Mouse (Mus musculus) kidney, postnatal 14 days (tissue): ENCODE measurements around the gene Tmem117.

ENCODE experiments used
- DNase-seq: peaks from one replicate; pipeline ENCODE4 v3.0.0; 2022; ENCODE audit warnings: mixed read lengths

The Tmem117 gene

GRCm38 (mm10) chr15:94771691-94772090 is 142.7 kb downstream of the Tmem117 start:
- DNase-seq: no peak

DNA sequence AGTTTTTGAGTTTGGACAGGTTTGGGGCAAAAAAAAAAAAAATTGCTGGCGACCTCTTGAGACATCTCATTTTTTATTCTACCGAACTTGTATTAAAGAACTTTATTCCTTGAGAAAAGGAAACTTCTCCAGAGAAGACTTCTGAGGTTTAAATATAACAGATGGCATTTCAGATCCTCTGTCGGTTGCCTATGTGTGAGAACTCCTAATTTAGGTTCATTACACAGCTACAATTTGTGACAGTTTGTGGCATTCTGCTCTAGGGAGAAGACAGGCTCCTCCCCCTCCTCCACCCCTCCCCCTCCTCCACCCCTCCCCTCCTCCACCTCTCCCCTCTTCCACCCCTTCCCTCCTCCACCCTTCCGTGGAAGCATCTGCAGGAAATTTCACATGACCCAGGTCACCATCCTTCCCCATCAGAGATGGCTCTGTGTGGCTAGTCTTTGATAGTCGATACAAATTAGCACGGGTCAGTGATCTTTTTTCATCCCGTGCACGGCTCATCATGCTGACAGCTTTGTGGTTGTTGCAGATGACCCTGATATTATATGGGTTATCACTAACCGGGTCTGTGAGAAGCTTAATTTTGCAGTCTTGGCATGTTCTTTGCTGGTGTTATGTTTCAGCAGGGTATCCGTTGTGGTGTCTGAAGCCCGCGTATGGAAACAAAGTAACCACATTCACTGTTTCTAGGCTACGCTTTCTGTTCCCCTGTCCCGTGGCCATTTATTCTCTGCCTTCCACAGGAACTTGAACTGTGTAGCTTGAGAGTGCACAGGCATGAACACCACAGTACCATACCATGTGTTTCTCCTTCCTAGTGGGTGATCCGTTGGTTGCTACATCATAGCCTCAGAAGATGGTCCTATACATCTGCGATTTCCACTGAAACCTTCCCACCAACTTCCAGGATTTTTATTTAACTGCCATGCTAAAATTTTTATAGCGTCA is 147.4 kb downstream of the Tmem117 start:
- peak; percentile 21 for DNase-seq

- DNase-seq: no peak
These were observed 152.5 kb downstream of the Tmem117 start for GRCm38 (mm10) chr15:94781556-94781955.

DNA sequence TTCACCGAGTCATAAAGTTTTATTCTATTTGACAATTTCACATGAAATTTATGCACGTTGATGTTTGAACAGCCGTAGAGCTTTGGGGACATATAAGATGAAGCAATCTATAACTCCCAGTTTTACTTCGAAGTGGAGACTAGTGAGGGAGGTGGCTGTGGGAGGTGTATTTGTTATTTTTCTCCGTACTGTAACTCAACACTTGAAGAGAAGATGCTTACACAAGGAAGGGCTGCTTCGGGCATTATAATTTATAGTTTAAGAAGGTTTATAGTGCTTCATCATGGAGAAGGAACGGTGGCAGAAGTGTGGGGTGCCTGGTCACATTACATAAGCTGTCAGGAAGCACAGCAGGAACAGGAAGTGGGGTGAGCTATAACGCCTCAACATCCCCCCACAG is 164.4 kb downstream of the Tmem117 start:
- DNase-seq: no peak

DNA sequence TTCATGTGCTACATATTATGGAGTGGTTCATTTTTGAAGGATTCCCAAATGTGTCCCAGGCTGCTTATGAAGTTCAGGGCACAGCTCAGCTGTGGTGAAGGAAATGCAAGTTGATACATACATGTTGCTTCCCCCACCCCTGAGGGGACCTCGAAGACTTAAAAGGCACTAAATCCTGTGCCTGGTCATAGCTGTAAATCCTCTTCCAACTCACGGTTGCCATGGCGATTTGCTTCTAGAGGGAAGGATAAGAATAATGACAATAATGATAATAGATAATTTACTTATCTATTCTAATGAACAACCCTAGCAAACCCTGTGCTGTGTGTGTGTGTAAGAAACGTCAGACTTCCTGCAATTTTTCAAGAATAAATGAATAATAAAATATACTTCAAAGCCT is 166.5 kb downstream of the Tmem117 start:
- DNase-seq: no peak

GRCm38 (mm10) chr15:94798236-94798635 is 169.2 kb downstream of the Tmem117 start:
- no peak for DNase-seq

GRCm38 (mm10) chr15:94801462-94801861 is 172.4 kb downstream of the Tmem117 start:
- DNase-seq: no peak

GRCm38 (mm10) chr15:94802820-94803219 is 173.8 kb downstream of the Tmem117 start:
- no peak for DNase-seq

GRCm38 (mm10) chr15:94803624-94804342 is 174.8 kb downstream of the Tmem117 start:
- DNase-seq: no peak

DNA sequence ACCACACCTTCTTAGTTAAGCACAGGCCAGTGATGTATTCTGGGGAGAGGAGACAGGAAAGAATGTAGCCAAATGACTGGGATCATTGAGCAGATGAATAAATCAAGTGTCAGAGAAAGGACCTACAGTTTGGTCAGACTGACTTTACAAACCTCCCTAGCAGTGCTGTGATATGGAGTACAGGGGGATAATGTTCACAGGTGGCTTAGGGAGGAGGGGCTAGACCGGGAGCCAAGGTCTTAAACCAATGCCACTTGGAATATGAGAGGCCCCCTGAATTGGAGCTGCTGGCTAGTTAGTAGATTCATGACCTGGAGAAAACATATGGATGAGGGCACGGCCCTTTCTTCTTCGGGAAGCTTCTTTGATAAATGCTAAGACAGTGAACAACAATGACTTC is 177.0 kb downstream of the Tmem117 start:
- DNase-seq: no peak

- DNase-seq: no peak
These were observed 182.5 kb downstream of the Tmem117 start for GRCm38 (mm10) chr15:94811550-94811949.

- peak; percentile 9 for DNase-seq
These were observed 185.4 kb downstream of the Tmem117 start for GRCm38 (mm10) chr15:94814213-94815100.

DNA sequence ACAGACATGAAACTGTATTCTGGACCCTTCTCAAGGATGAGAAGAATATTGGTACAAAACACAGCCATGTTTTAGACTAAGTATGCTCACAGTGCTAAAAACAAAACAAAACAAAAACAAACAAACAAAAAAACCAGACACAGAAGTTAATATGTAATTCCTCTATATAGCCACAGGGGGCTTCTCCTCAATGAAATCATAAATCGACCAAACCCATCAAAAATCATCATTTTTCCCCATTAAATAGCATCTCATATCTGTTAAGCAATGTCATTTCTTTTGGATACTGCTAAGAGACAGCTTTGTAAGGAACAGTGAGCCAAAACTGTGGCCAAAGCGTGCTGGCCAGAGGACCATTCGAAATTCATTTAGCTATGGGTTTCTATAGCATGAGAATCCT is 206.6 kb downstream of the Tmem117 start:
- DNase-seq: no peak

DNA sequence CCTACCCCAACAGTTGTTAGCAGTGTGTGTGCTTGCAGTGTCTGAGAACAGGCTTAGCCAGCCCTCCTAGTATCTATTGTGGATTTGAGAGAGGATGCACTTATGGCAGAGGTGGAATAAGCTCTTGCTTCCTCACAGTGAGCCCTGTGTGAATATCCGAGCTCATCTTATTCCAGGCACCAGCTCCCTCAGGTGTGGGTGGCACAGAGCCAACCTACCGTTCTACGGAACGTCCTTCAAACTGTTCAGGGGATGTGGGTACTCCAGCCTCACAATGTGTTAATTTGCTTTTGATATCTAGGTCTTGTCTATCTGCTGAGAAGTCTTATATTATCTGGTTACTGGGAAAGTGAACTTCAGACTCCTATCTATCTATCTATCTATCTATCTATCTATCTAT is 209.6 kb downstream of the Tmem117 start:
- DNase-seq: no peak

DNA sequence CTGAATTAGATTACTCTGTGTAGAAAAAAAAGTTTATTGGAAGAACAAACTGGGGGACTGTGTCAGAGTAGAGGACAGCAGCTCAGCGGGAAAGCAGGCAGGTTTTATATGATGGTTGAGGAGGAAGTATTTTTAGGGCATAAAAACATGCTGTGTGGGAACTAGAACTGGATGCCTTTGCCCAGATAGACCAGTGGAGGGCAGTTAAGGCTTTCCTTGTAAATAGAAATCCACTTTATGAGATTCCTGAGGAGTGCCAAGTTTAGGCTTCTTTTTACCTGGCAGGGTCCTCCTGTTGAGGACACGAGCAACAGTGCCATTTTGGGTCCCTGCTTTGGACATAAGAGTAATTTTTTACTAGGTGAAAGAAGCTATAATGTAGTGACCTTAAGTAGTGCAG is 218.5 kb downstream of the Tmem117 start:
- DNase-seq: no peak

GRCm38 (mm10) chr15:94859641-94860040 is 230.6 kb downstream of the Tmem117 start:
- no peak for DNase-seq

DNA sequence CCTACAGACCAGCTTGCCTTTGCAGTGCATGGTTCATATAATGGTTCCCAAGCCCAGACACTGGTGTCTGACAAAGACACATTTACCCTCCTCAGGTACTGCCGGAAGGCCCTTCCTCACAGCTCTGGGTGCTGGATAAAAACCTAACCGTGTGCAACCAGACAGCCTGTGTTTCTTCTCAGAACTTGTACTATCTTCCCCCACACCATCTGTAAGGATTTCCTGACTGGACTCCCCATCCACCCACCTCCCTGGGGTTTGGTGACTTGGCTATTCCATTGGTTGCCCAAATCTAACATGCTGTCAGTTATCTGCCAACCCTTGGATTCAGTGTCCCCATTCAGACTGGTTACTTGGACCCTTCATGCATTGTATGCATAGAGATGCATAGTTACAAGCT is 232.1 kb downstream of the Tmem117 start:
- DNase-seq: no peak

DNA sequence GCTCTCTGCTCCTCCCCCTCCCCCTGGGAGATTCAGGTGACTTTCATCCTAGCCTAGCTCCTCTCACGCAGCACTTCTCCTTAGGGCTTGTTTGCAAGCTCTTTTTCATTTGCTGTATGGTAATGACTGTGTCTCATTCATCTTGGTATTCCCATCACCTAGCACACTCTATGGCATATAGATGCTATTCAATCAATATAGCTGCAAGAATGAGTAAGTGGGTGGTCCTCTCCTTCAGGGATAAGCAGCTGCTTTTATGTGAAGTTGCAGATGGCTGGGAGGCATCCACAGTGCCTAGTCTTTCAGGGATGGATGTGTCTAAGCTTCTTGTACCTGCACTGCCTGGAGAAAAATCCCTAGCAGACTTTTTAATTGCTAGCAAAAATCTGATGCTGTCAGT is 235.1 kb downstream of the Tmem117 start:
- DNase-seq: no peak

DNA sequence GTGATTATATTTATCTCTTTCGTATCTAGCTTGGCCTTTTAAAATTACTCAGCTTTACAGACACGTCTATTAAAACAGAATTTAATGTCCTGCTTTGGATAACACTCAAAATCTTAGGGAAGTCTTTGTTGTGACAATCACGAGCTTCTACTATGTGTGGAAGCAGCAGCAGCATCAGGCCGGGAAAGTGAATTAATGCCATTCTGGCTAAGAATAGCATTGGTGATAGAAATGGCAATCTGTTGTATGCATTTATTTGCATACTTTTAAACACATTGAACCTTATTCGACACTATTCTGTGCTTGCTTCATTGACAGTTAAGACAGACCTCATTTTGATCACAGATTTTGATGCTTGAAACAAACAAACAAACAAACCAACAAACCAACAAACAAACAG is 239.3 kb downstream of the Tmem117 start:
- DNase-seq: no peak

GRCm38 (mm10) chr15:94885026-94885425 is 256.0 kb downstream of the Tmem117 start:
- no peak for DNase-seq

GRCm38 (mm10) chr15:94893201-94893600 is 264.2 kb downstream of the Tmem117 start:
- no peak for DNase-seq

DNA sequence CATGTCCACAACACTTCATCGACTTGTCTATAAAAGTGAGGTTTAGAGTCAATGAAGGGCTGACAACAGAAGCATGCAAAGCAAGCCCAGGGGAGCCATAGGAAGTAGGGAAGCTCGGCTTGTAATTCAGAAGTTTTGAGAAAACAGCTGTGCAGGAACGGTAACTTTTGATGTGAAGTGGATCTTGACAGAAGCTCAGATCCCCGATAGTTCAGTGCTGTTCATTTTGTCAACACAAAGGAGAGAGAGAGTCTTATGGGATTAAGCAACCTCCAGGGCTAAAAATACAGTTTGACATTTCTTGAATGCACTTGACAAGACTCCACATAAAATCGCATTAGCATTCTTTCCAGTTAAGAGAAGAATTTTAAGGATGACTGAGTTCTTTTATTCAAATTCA is 265.1 kb downstream of the Tmem117 start:
- no peak for DNase-seq

DNA sequence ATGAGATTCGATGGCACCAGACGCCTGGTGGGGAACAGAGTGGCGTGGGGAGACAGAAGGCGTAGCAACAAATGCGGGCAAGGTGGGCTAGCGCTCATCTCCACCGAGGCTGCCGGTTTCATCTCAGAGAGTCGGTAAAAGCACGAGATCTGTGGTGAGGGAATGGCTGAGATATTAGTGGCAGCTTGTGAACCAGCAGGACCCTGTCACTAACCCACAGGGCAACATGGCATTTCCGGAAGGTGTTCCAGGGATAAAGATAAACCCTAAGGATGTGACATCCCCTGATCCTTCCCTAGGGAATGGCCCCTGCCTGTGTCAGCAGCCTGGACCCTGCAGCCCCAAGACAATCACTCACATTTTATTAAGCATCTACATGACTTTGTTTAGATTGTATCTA is 266.6 kb downstream of the Tmem117 start:
- no peak for DNase-seq
